8 mouse cellular contexts compared by ENCODE assay signal in genomic region chr16:38741204-38741903, GRCm38 (mm10). TPM values are rescaled to one million over a fixed set of nuclear protein-coding genes. Genes with fewer than 3 reads are reported as not detected.
A peak's percentile ranks its signal among the peaks of the same experiment; 100 is the strongest.
DNase-seq lines count a peak whose midpoint lies in the region; ATAC-seq lines count a peak whose summit lies in the region.

No protein-coding gene starts in this region.

- DNase-seq in heart, adult 9 months (ENCODE audit: low spot score in 2 of 2) = no peak
- DNase-seq in embryonic facial prominence, embryonic 11.5 days (ENCODE audit: low spot score) = no peak
- no peak for DNase-seq in c-Kit-positive CD71-positive TER-119-positive erythroid progenitor cells, embryonic 14.5 days (ENCODE audit: low spot score)
- DNase-seq in left cerebral cortex, postnatal 14 days (ENCODE audit: low spot score in 2 of 2) = no peak

- H3K36me3 ChIP-seq in heart, embryonic 14.5 days (ENCODE audit: control insufficient read depth, insufficient read depth, low read length) = 0 out of 2 replicates have a peak, but pooled peaks cover 3% of the 10 kb centered on the region
- no peaks in the 10 kb centered on the region for H3K36me3 ChIP-seq in embryonic facial prominence, embryonic 11.5 days (replicated peaks; ENCODE audit: control insufficient read depth, insufficient read depth, low read depth, low read length)
- no peaks in the 10 kb centered on the region for H3K36me3 ChIP-seq in hindbrain, embryonic 15.5 days
- H3K36me3 ChIP-seq in midbrain, embryonic 12.5 days = no peaks in the 10 kb centered on the region

- 73% methylated on average over 13 of the region's 13 CpGs for WGBS in heart, embryonic 14.5 days
- WGBS in embryonic facial prominence, embryonic 11.5 days = 79% methylated on average over 13 of the region's 13 CpGs
- WGBS in hindbrain, embryonic 15.5 days = 83% methylated on average over 13 of the region's 13 CpGs
- 88% methylated on average over 13 of the region's 13 CpGs for WGBS in midbrain, embryonic 12.5 days

- H3K4me1 ChIP-seq in heart, embryonic 14.5 days (ENCODE audit: control insufficient read depth in 2 of 2, insufficient read depth in 2 of 2, low read length in 2 of 2) = peaks cover 0 to 2% of the 10 kb centered on the region in 2 experiments; a peak in 1 of 4 replicates
- H3K4me1 ChIP-seq in embryonic facial prominence, embryonic 11.5 days (ENCODE audit: control insufficient read depth, insufficient read depth, low read length) = no peaks in the 10 kb centered on the region
- H3K4me1 ChIP-seq in hindbrain, embryonic 15.5 days (replicated peaks) = peaks cover 16% of the 10 kb centered on the region
- H3K4me1 ChIP-seq in midbrain, embryonic 12.5 days = peaks cover 5% of the 10 kb centered on the region; the same call in 1 of the 2 replicates

- no peak for ATAC-seq in heart, embryonic 14.5 days (ENCODE audit: insufficient number of reproducible peaks, insufficient read depth, low FRiP score, low read depth)
- ATAC-seq in embryonic facial prominence, embryonic 11.5 days (replicated peaks; ENCODE audit: insufficient number of reproducible peaks, low FRiP score, low TSS enrichment, low read depth) = no peak
- ATAC-seq in hindbrain, embryonic 15.5 days (ENCODE audit: low FRiP score, low read depth) = no peak
- ATAC-seq in midbrain, embryonic 12.5 days (ENCODE audit: low FRiP score, low read depth) = no peak
- ATAC-seq in erythroid progenitor cell, adult 5-6 weeks (replicated peaks; ENCODE audit: low FRiP score, poor library complexity, severe bottlenecking) = no peak

- H3K27ac ChIP-seq in heart, embryonic 14.5 days (replicated peaks in 1 of 2; ENCODE audit: control insufficient read depth in 1 of 2, insufficient read depth in 1 of 2, low read depth in 2 of 2, low read length in 2 of 2) = no peak overlapping the region
- no peak overlapping the region for H3K27ac ChIP-seq in embryonic facial prominence, embryonic 11.5 days (replicated peaks; ENCODE audit: low read depth, low read length)
- H3K27ac ChIP-seq in hindbrain, embryonic 15.5 days (replicated peaks) = peak overlapping the region; percentile 89
- no peak overlapping the region for H3K27ac ChIP-seq in midbrain, embryonic 12.5 days (replicated peaks)

- intact Hi-C loops in left cerebral cortex, postnatal 14 days (cut with DNase I) = loop anchor here (10.0 kb wide), 2 partner anchors 73 to 303 kb away; no protein-coding TSS in a partner anchor

- peak overlapping the region; percentile 90 for H3K9ac ChIP-seq in heart, embryonic 14.5 days (ENCODE audit: low read length)
- H3K9ac ChIP-seq in embryonic facial prominence, embryonic 11.5 days (replicated peaks; ENCODE audit: low read length) = no peak overlapping the region
- H3K9ac ChIP-seq in hindbrain, embryonic 15.5 days = peak overlapping the region; percentile 96
- 0 out of 2 replicates have a peak overlapping the region, but pooled peaks have one; percentile 76 for H3K9ac ChIP-seq in midbrain, embryonic 12.5 days (replicated peaks)

- H3K9me3 ChIP-seq in heart, embryonic 14.5 days (ENCODE audit: control insufficient read depth, low read length) = no peaks in the 10 kb centered on the region
- no peaks in the 10 kb centered on the region for H3K9me3 ChIP-seq in embryonic facial prominence, embryonic 11.5 days (replicated peaks; ENCODE audit: control insufficient read depth, low read length)
- H3K9me3 ChIP-seq in hindbrain, embryonic 15.5 days = no peaks in the 10 kb centered on the region
- H3K9me3 ChIP-seq in midbrain, embryonic 12.5 days = no peaks in the 10 kb centered on the region

- peak overlapping the region in 1 of 2 experiments; percentile 90; a peak in 3 of 4 replicates for H3K4me3 ChIP-seq in heart, embryonic 14.5 days (ENCODE audit: control insufficient read depth in 1 of 2, insufficient read depth in 1 of 2, low read depth in 1 of 2, low read length in 2 of 2)
- no peak overlapping the region for H3K4me3 ChIP-seq in embryonic facial prominence, embryonic 11.5 days (ENCODE audit: low read depth, low read length)
- peak overlapping the region; percentile 93 for H3K4me3 ChIP-seq in hindbrain, embryonic 15.5 days
- peak overlapping the region; percentile 83 for H3K4me3 ChIP-seq in midbrain, embryonic 12.5 days

- H3K4me2 ChIP-seq in heart, embryonic 14.5 days (ENCODE audit: low read length) = peak overlapping the region; percentile 79
- H3K4me2 ChIP-seq in embryonic facial prominence, embryonic 11.5 days (ENCODE audit: low read depth, low read length) = peak overlapping the region; percentile 81
- peak overlapping the region; percentile 95 for H3K4me2 ChIP-seq in hindbrain, embryonic 15.5 days
- peak overlapping the region; percentile 93 for H3K4me2 ChIP-seq in midbrain, embryonic 12.5 days (replicated peaks)

- no peaks in the 10 kb centered on the region for H3K27me3 ChIP-seq in heart, embryonic 14.5 days (ENCODE audit: control insufficient read depth, insufficient read depth, low read length)
- no peaks in the 10 kb centered on the region for H3K27me3 ChIP-seq in embryonic facial prominence, embryonic 11.5 days (ENCODE audit: control insufficient read depth, insufficient read depth, low read length)
- H3K27me3 ChIP-seq in hindbrain, embryonic 15.5 days = no peaks in the 10 kb centered on the region
- peaks cover 6% of the 10 kb centered on the region; the same call in 1 of the 2 replicates for H3K27me3 ChIP-seq in midbrain, embryonic 12.5 days

RNA-seq across cellular contexts. Expression of gene B4galt4, which starts 0.7 kb away (rescaled TPM):
- polyA plus RNA-seq in heart, embryonic 14.5 days (2014; fragmentation: Nextera tagmentation; extraction: Ambion mirVana) = 26.2 and 27.4 TPM in 2 replicates
- 39.3 and 39.6 TPM in 2 replicates for polyA plus RNA-seq in embryonic facial prominence, embryonic 11.5 days (2014; fragmentation: Nextera tagmentation; extraction: Ambion mirVana)
- polyA plus RNA-seq in hindbrain, embryonic 15.5 days (2015; fragmentation: Nextera tagmentation; extraction: Ambion mirVana) = 35.6 and 39.1 TPM in 2 replicates
- polyA plus RNA-seq in midbrain, embryonic 12.5 days (2016; fragmentation: Nextera tagmentation; extraction: Ambion mirVana) = 24.6 and 24.7 TPM in 2 replicates
- 4.3 and 8.8 TPM in 2 replicates for total RNA-seq in erythroid progenitor cell, adult 5-6 weeks (2015; ENCODE audit: low replicate concordance)
- total RNA-seq in erythroid progenitor cell, adult 5-6 weeks (2017; ENCODE audit: low replicate concordance) = 2.2 and 6.7 TPM in 2 replicates
- 10 to 100 TPM; 20.6 to 23.5 TPM for total RNA-seq in left cerebral cortex, postnatal 14 days (2021)

RNA-seq across cellular contexts. Expression of gene Arhgap31, which starts 28.3 kb away (rescaled TPM):
- polyA plus RNA-seq in heart, embryonic 14.5 days (2014; fragmentation: Nextera tagmentation; extraction: Ambion mirVana) = 46.6 and 51.3 TPM in 2 replicates
- polyA plus RNA-seq in embryonic facial prominence, embryonic 11.5 days (2014; fragmentation: Nextera tagmentation; extraction: Ambion mirVana) = 8.0 and 9.4 TPM in 2 replicates
- polyA plus RNA-seq in hindbrain, embryonic 15.5 days (2015; fragmentation: Nextera tagmentation; extraction: Ambion mirVana) = 5.8 and 6.4 TPM in 2 replicates
- polyA plus RNA-seq in midbrain, embryonic 12.5 days (2016; fragmentation: Nextera tagmentation; extraction: Ambion mirVana) = 10.5 and 11.8 TPM in 2 replicates
- 3.6 and 5.0 TPM in 2 replicates for total RNA-seq in erythroid progenitor cell, adult 5-6 weeks (2015; ENCODE audit: low replicate concordance)
- 0.83 and 1.2 TPM in 2 replicates for total RNA-seq in erythroid progenitor cell, adult 5-6 weeks (2017; ENCODE audit: low replicate concordance)
- 10 to 100 TPM; 19.9 to 20.6 TPM for total RNA-seq in left cerebral cortex, postnatal 14 days (2021)

RNA-seq across cellular contexts. Expression of gene Upk1b, which starts 58.8 kb away (rescaled TPM):
- 16.4 and 19.4 TPM in 2 replicates for polyA plus RNA-seq in heart, embryonic 14.5 days (2014; fragmentation: Nextera tagmentation; extraction: Ambion mirVana)
- polyA plus RNA-seq in embryonic facial prominence, embryonic 11.5 days (2014; fragmentation: Nextera tagmentation; extraction: Ambion mirVana) = 2.6 and 2.9 TPM in 2 replicates
- polyA plus RNA-seq in hindbrain, embryonic 15.5 days (2015; fragmentation: Nextera tagmentation; extraction: Ambion mirVana) = 0.56 and 0.72 TPM in 2 replicates
- polyA plus RNA-seq in midbrain, embryonic 12.5 days (2016; fragmentation: Nextera tagmentation; extraction: Ambion mirVana) = 1.8 and 3.4 TPM in 2 replicates
- total RNA-seq in erythroid progenitor cell, adult 5-6 weeks (2015; ENCODE audit: low replicate concordance) = not detected in 2 replicates
- not detected in 2 replicates for total RNA-seq in erythroid progenitor cell, adult 5-6 weeks (2017; ENCODE audit: low replicate concordance)
- total RNA-seq in left cerebral cortex, postnatal 14 days (2021) = 1 to 10 TPM in 1 of 2 experiments, under 1 TPM in 1; 0.97 to 1.4 TPM
